Mouse (Mus musculus) spleen, adult 2 months (tissue): Measurements from ENCODE around the gene Ltbp2.

Experiments used
- CTCF ChIP-seq: fragments of 200-500 bp; IDR thresholded peaks from 2 replicates; pipeline ENCODE4 v1.5.1; 2011; ENCODE audit warnings: mild to moderate bottlenecking, inconsistent platforms; ENCODE audit not compliant: insufficient read depth, insufficient read length, insufficient replicate concordance; ENCODE audit errors: extremely low read depth
- POLR2A ChIP-seq: fragments of 200-500 bp; IDR thresholded peaks from 2 replicates; pipeline ENCODE4 v1.6.1; 2011; ENCODE audit warnings: low read depth, low read length, inconsistent platforms

GRCm38 (mm10) chr12:84865431-84865830 is 10.9 kb downstream of the Ltbp2 start:
- TF ChIP-seq CTCF (no peak), POLR2A (no peak)
